Mouse (Mus musculus) kidney, adult 2 months (tissue): ENCODE measurements around the gene Slfn2.

Source experiments
- CTCF ChIP-seq: fragments of 200-500 bp; conservative IDR thresholded peaks from 2 replicates; pipeline ENCODE4 v1.5.1; 2011; ENCODE audit warnings: low read depth, mild to moderate bottlenecking, control low read depth, low read length, moderate library complexity, mixed read lengths; ENCODE audit not compliant: insufficient read depth, insufficient read length
- POLR2A ChIP-seq: fragments of 200-500 bp; IDR thresholded peaks from one replicate; pipeline ENCODE4 v1.6.1; 2011; ENCODE audit warnings: low read depth, low read length, control low read depth

DNA sequence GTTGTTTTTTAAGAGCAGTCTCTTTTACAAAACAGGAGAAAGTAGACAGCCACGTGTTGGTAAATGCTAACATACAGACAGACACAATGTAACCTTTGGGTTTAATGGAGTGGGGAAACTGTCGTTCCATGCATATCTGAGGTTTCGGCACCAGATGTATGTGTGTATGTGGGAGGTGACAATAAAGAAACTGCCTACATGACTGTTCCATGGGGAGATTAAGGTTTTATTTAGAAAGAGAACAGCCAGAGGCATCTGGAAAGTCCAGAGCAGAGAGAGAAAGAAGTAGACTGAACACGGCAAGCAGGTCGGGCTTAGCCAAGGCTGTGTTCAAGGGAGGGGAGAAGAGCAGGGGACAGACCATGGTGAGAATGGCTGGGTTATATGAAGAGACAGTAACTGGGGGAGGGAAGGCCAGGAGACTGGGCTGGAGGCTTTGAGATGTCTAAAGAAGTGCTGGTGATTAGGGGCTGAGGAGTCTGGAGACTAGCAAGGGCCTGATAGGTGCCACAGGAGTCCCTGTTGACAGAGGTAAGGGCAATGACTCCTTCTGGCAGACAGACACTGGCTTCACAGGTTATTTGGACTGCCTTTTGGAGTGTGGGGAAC, 4.4 kb upstream of the Slfn2 start:
- no peak for TF ChIP-seq POLR2A
- TF ChIP-seq CTCF: no peak
